Mouse (Mus musculus) embryonic facial prominence, embryonic 12.5 days (tissue): ENCODE data around the gene Dstyk. TPM values are rescaled to one million over a fixed set of nuclear protein-coding genes. Genes with fewer than 3 reads are reported as not detected.
A peak's percentile ranks its signal among the peaks of the same experiment; 100 is the strongest.

ENCODE experiments used
- ATAC-seq: fragments of 200-750 bp; cut with Nextera tagmentation; 2 replicates; pipeline ENCODE4 v1.8.0; 2017; ENCODE audit not compliant: insufficient number of reproducible peaks, insufficient read depth, low FRiP score, low TSS enrichment
- H3K27ac ChIP-seq: fragments of 300-500 bp; sonication (generic); 2 replicates; pipeline ENCODE4 v1.5.1; 2016; ENCODE audit warnings: mild to moderate bottlenecking
- H3K27me3 ChIP-seq: fragments of 300-500 bp; sonication (generic); 2 replicates; pipeline ENCODE4 v1.6.1; 2016; ENCODE audit warnings: mild to moderate bottlenecking, moderate library complexity
- H3K36me3 ChIP-seq: fragments of 300-500 bp; sonication (generic); 2 replicates; pipeline ENCODE4 v1.6.1; 2016; ENCODE audit warnings: mild to moderate bottlenecking
- H3K4me1 ChIP-seq: fragments of 300-500 bp; sonication (generic); 2 replicates; pipeline ENCODE4 v1.6.1; 2016
- H3K4me2 ChIP-seq: fragments of 300-500 bp; sonication (generic); replicated peaks from 2 replicates; pipeline ENCODE4 v1.6.1; 2016; ENCODE audit warnings: mild to moderate bottlenecking, moderate library complexity
- H3K4me3 ChIP-seq: fragments of 300-500 bp; sonication (generic); 2 replicates; pipeline ENCODE4 v1.5.1; 2016; ENCODE audit warnings: mild to moderate bottlenecking
- H3K9ac ChIP-seq: fragments of 300-500 bp; sonication (generic); 2 replicates; pipeline ENCODE4 v1.6.1; 2016; ENCODE audit warnings: mild to moderate bottlenecking, moderate library complexity
- H3K9me3 ChIP-seq: fragments of 300-500 bp; sonication (generic); 2 replicates; pipeline ENCODE4 v1.6.1; 2016; ENCODE audit warnings: mild to moderate bottlenecking, moderate library complexity
- WGBS: fragments of 180-500 bp; shearing (Covaris S2); methylation state at CpG from one replicate; pipeline ENCODE4 v1.1.7; 2016; 5-methylcytosine and 5-hydroxymethylcytosine counted together
- polyA plus RNA-seq: library from polyadenylated mRNA; unstranded; fragments of >200 nt; fragmentation: Nextera tagmentation; extraction: Ambion mirVana; gene quantifications from 2 replicates; pipeline ENCODE4 v1.2.1, GENCODE M21; 2016

Dstyk gene
- 16.1 and 17.2 TPM in 2 replicates for polyA plus RNA-seq

- under 1% methylated on average over 85 of the region's 85 CpGs for WGBS
- Histone ChIP-seq H3K36me3 (no peaks in the 10 kb centered on the region), H3K4me3 (peak within 1 kb of the TSS; percentile 83), H3K4me2 (peak within 1 kb of the TSS; percentile 67), H3K27ac (peak within 1 kb of the TSS; percentile 93), H3K9me3 (no peaks in the 10 kb centered on the region), H3K9ac (peak within 1 kb of the TSS; percentile 88), H3K27me3 (no peaks in the 10 kb centered on the region), H3K4me1 (peaks cover 13% of the 10 kb centered on the region; the same call in 1 of the 2 replicates)
- peak; percentile 96 for ATAC-seq
Observed at GRCm38 (mm10) chr1:132417319-132418251, at the start of gene Dstyk. Gene Dstyk (plus strand): TSS chr1:132417555.

- Histone ChIP-seq H3K9ac (no peak overlapping the region), H3K4me2 (no peak overlapping the region), H3K36me3 (peaks cover 16% of the 10 kb centered on the region), H3K4me3 (no peak overlapping the region), H3K9me3 (no peaks in the 10 kb centered on the region), H3K27me3 (no peaks in the 10 kb centered on the region), H3K4me1 (peaks cover 17% of the 10 kb centered on the region), H3K27ac (no peak overlapping the region)
- ATAC-seq = peak; percentile 71; the same call in 1 of the 2 replicates
- 33% methylated on average over 7 of the region's 7 CpGs for WGBS
Observed at GRCm38 (mm10) chr1:132367692-132368506, 49.5 kb upstream of the Dstyk start.

- Histone ChIP-seq H3K36me3 (peaks cover 6% of the 10 kb centered on the region), H3K27ac (no peak overlapping the region), H3K4me1 (peaks cover 44% of the 10 kb centered on the region), H3K4me2 (no peak overlapping the region), H3K9ac (0 out of 2 replicates have a peak overlapping the region, but pooled peaks have one; percentile 11), H3K27me3 (no peaks in the 10 kb centered on the region), H3K4me3 (no peak overlapping the region), H3K9me3 (no peaks in the 10 kb centered on the region)
- 51% methylated on average over 9 of the region's 9 CpGs for WGBS
- no peak for ATAC-seq
Observed at GRCm38 (mm10) chr1:132370681-132371173, 46.6 kb upstream of the Dstyk start.

GRCm38 (mm10) chr1:132371298-132372081 is 45.9 kb upstream of the Dstyk start:
- Histone ChIP-seq H3K27me3 (no peaks in the 10 kb centered on the region), H3K27ac (peak overlapping the region; percentile 42; the same call in 1 of the 2 replicates), H3K36me3 (peaks cover 6% of the 10 kb centered on the region), H3K4me3 (no peak overlapping the region), H3K4me2 (no peak overlapping the region), H3K4me1 (peaks cover 49% of the 10 kb centered on the region), H3K9ac (no peak overlapping the region), H3K9me3 (no peaks in the 10 kb centered on the region)
- ATAC-seq = no peak
- 43% methylated on average over 8 of the region's 8 CpGs for WGBS

GRCm38 (mm10) chr1:132372354-132372753 is 45.0 kb upstream of the Dstyk start:
- Histone ChIP-seq H3K9me3 (no peaks in the 10 kb centered on the region), H3K4me1 (peaks cover 52% of the 10 kb centered on the region), H3K27me3 (no peaks in the 10 kb centered on the region), H3K9ac (no peak overlapping the region), H3K27ac (no peak overlapping the region; the same call in 1 of the 2 replicates), H3K4me2 (no peak overlapping the region), H3K36me3 (peaks cover 7% of the 10 kb centered on the region), H3K4me3 (no peak overlapping the region)
- ATAC-seq = no peak
- WGBS = 70% methylated on average over 5 of the region's 5 CpGs

- ATAC-seq = no peak
- H3K27me3 ChIP-seq = no peaks in the 10 kb centered on the region
- H3K9ac ChIP-seq = no peak overlapping the region
- H3K4me1 ChIP-seq = peaks cover 52% of the 10 kb centered on the region
- H3K4me2 ChIP-seq = no peak overlapping the region
- H3K27ac ChIP-seq = 0 out of 2 replicates have a peak overlapping the region, but pooled peaks have one; percentile 23
- H3K4me3 ChIP-seq = no peak overlapping the region
- 83% methylated on average over 6 of the region's 6 CpGs for WGBS
- H3K9me3 ChIP-seq = no peaks in the 10 kb centered on the region
- peaks cover 9% of the 10 kb centered on the region for H3K36me3 ChIP-seq
Observed at GRCm38 (mm10) chr1:132372896-132373534, 44.3 kb upstream of the Dstyk start.

GRCm38 (mm10) chr1:132374140-132374872 is 43.0 kb upstream of the Dstyk start:
- WGBS = 33% methylated on average over 5 of the region's 5 CpGs
- Histone ChIP-seq H3K4me1 (peaks cover 52% of the 10 kb centered on the region), H3K9ac (no peak overlapping the region)

GRCm38 (mm10) chr1:132374873-132375244 is 42.5 kb upstream of the Dstyk start:
- ATAC-seq = no peak
- Histone ChIP-seq H3K9ac (no peak overlapping the region), H3K27me3 (no peaks in the 10 kb centered on the region), H3K36me3 (peaks cover 20% of the 10 kb centered on the region), H3K4me3 (no peak overlapping the region), H3K27ac (peak overlapping the region; percentile 66), H3K4me1 (peaks cover 52% of the 10 kb centered on the region), H3K9me3 (no peaks in the 10 kb centered on the region), H3K4me2 (no peak overlapping the region)
- 57% methylated on average over 3 of the region's 3 CpGs for WGBS

More at GRCm38 (mm10) chr1:132374140-132374872, 43.0 kb upstream of the Dstyk start:
- Histone ChIP-seq H3K4me2 (no peak overlapping the region), H3K4me3 (no peak overlapping the region), H3K27ac (peak overlapping the region; percentile 66), H3K27me3 (no peaks in the 10 kb centered on the region), H3K9me3 (no peaks in the 10 kb centered on the region), H3K36me3 (peaks cover 15% of the 10 kb centered on the region)
- ATAC-seq = peak; percentile 41; the same call in 1 of the 2 replicates

GRCm38 (mm10) chr1:132375256-132375655 is 42.1 kb upstream of the Dstyk start:
- Histone ChIP-seq H3K4me3 (no peak overlapping the region), H3K4me2 (no peak overlapping the region), H3K27me3 (no peaks in the 10 kb centered on the region), H3K36me3 (peaks cover 24% of the 10 kb centered on the region), H3K4me1 (peaks cover 52% of the 10 kb centered on the region), H3K9ac (no peak overlapping the region), H3K27ac (peak overlapping the region; percentile 66), H3K9me3 (no peaks in the 10 kb centered on the region)
- ATAC-seq = peak; percentile 50
- WGBS = 21% methylated on average over 4 of the region's 4 CpGs
